Mouse (Mus musculus) cerebral cortex, adult 2 months (tissue): ENCODE measurements around the gene Dusp13.

Experiments used
- WGBS: fragments of 180-500 bp; shearing (Covaris S2); methylation state at CpG from one replicate; pipeline ENCODE4 v1.1.7; 2018; 5-methylcytosine and 5-hydroxymethylcytosine counted together

Dusp13 gene

GRCm38 (mm10) chr14:21750881-21751542 lies at the start of gene Dusp13:
Gene Dusp13, minus strand, starts transcription at chr14:21751181.
- under 1% methylated on average over 26 of the region's 26 CpGs for WGBS

GRCm38 (mm10) chr14:21800641-21801040 lies 49.7 kb upstream of the Dusp13 start:
- WGBS = 97% methylated on average over 4 of the region's 4 CpGs

- 63% methylated on average over 6 of the region's 6 CpGs for WGBS
Observed at GRCm38 (mm10) chr14:21792250-21792649, 41.3 kb upstream of the Dusp13 start.

- WGBS = 78% methylated on average over 4 of the region's 4 CpGs
Observed at GRCm38 (mm10) chr14:21791722-21792121, 40.7 kb upstream of the Dusp13 start.

- 83% methylated on average over 9 of the region's 9 CpGs for WGBS
Observed at GRCm38 (mm10) chr14:21790585-21791251, 39.7 kb upstream of the Dusp13 start.

GRCm38 (mm10) chr14:21788121-21788520 lies 37.1 kb upstream of the Dusp13 start:
- WGBS = 40% methylated on average over 5 of the region's 5 CpGs

GRCm38 (mm10) chr14:21787374-21787773 lies 36.4 kb upstream of the Dusp13 start:
- WGBS = 73% methylated on average over 3 of the region's 3 CpGs

GRCm38 (mm10) chr14:21786500-21786899 lies 35.5 kb upstream of the Dusp13 start:
- WGBS = 53% methylated on average over 4 of the region's 4 CpGs

- WGBS = 89% methylated on average over 4 of the region's 4 CpGs
Observed at GRCm38 (mm10) chr14:21776201-21776600, 25.2 kb upstream of the Dusp13 start.

- WGBS = 80% methylated on average over 2 of the region's 2 CpGs
Observed at GRCm38 (mm10) chr14:21773946-21774345, 23.0 kb upstream of the Dusp13 start.

GRCm38 (mm10) chr14:21772506-21773281 lies 21.7 kb upstream of the Dusp13 start:
- WGBS = 55% methylated on average over 11 of the region's 11 CpGs

- 83% methylated on average over 6 of the region's 6 CpGs for WGBS
Observed at GRCm38 (mm10) chr14:21766398-21766958, 15.5 kb upstream of the Dusp13 start.

GRCm38 (mm10) chr14:21765754-21766397 lies 14.9 kb upstream of the Dusp13 start:
- 76% methylated on average over 7 of the region's 7 CpGs for WGBS

GRCm38 (mm10) chr14:21764646-21765045 lies 13.7 kb upstream of the Dusp13 start:
- 53% methylated on average over 6 of the region's 6 CpGs for WGBS

GRCm38 (mm10) chr14:21763736-21764135 lies 12.8 kb upstream of the Dusp13 start:
- 78% methylated on average over 3 of the region's 3 CpGs for WGBS

GRCm38 (mm10) chr14:21761560-21761959 lies 10.6 kb upstream of the Dusp13 start:
- 73% methylated on average over 9 of the region's 9 CpGs for WGBS

GRCm38 (mm10) chr14:21753367-21753766 lies 2.4 kb upstream of the Dusp13 start:
- 73% methylated on average over 4 of the region's 4 CpGs for WGBS

GRCm38 (mm10) chr14:21752411-21752810 lies 1.4 kb upstream of the Dusp13 start:
- 74% methylated on average over 3 of the region's 3 CpGs for WGBS

GRCm38 (mm10) chr14:21750008-21750880 lies 737 bp downstream of the Dusp13 start, which contains the start of gene Samd8:
Gene Samd8, plus strand, starts transcription at chr14:21750531.
- 6% methylated on average over 52 of the region's 52 CpGs for WGBS

GRCm38 (mm10) chr14:21748142-21748870 lies 2.7 kb downstream of the Dusp13 start:
- WGBS = 47% methylated on average over 15 of the region's 15 CpGs
